Mouse (Mus musculus): ENCODE results near the gene Ift88. TPM values are rescaled to one million over a fixed set of nuclear protein-coding genes. Genes with fewer than 3 reads are reported as not detected.

Gene Ift88
- polyA plus RNA-seq, 1 experiment from 2014 or later = 8.6 TPM

DNA sequence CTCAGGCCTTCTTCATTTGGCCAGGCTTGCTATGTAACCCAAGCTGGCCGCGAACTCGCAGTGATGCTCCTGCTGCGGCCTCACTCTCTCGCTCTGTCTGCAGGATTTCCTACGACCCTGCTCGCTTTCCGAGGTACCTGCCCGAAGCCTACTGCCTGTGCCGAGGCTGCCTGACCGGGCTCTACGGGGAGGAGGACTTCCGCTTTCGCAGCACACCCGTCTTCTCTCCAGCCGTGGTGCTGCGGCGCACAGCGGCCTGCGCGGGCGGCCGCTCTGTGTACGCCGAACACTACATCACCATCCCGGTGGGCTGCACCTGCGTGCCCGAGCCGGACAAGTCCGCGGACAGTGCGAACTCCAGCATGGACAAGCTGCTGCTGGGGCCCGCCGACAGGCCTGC is 118.4 kb downstream of the Ift88 start:
- peak overlapping the region; percentile 57 for H3K4me2 ChIP-seq

DNA sequence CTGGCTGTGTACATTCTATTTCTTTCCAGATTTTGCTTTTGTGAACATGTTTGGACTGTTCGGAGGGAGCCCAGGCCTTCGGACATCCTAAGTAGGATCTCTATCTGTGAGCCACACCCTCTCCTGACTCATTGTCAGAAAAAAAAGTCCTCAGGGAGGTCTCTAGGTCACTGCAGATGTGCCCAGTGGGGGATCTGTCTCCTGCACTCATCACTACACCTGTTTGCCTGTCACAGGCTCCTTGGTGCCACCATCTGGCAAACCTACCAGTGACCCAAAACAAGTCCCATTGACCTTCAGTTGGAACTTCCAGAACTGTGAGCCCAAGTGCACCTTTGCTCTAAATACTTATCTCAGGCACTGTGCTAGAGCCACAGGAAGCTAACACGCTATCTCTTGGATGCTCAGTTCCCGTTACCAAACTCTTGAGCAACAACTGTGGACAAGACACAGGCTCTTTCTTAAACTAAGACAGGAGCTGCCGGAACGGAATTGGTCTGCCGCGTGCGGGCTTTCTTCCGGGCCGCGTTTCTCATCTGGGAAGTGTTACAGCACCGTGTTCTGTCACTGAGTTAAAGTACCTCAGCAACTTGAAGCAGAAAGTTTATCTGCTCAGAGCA is 119.7 kb downstream of the Ift88 start:
- peaks cover 6% of the 10 kb centered on the region; the same call in 1 of the 2 replicates for H3K27me3 ChIP-seq (ENCODE audit: control insufficient read depth, insufficient read depth, low read length)
- no peak for ATAC-seq (replicated peaks; ENCODE audit: insufficient number of reproducible peaks, low FRiP score, low TSS enrichment)
- no peaks in the 10 kb centered on the region for H3K9me3 ChIP-seq (replicated peaks; ENCODE audit: control insufficient read depth, low read length)
- no peaks in the 10 kb centered on the region for H3K4me1 ChIP-seq (ENCODE audit: control insufficient read depth, insufficient read depth, low read length)
- WGBS (ENCODE audit: insufficient replicate concordance) = 81% methylated on average over 13 of the region's 13 CpGs
- H3K9ac ChIP-seq (ENCODE audit: low read depth, low read length) = no peak overlapping the region
- no peak overlapping the region for H3K4me2 ChIP-seq
- no peak overlapping the region for H3K4me3 ChIP-seq (ENCODE audit: low read depth, low read length)
- no peak overlapping the region for H3K27ac ChIP-seq (ENCODE audit: low read depth, low read length)
- no peaks in the 10 kb centered on the region for H3K36me3 ChIP-seq (ENCODE audit: control insufficient read depth, insufficient read depth, low read length)

More for the DNA sequence above, 118.4 kb downstream of the Ift88 start:
- H3K27ac ChIP-seq (ENCODE audit: low read depth, low read length) = no peak overlapping the region
- H3K36me3 ChIP-seq (ENCODE audit: control insufficient read depth, insufficient read depth, low read length) = no peaks in the 10 kb centered on the region
- H3K4me1 ChIP-seq (ENCODE audit: control insufficient read depth, insufficient read depth, low read length) = peaks cover 6% of the 10 kb centered on the region
- no peak for ATAC-seq (replicated peaks; ENCODE audit: insufficient number of reproducible peaks, low FRiP score, low TSS enrichment)
- H3K4me3 ChIP-seq (ENCODE audit: low read depth, low read length) = peak overlapping the region; percentile 19; the same call in 1 of the 2 replicates
- H3K9ac ChIP-seq (ENCODE audit: low read depth, low read length) = 0 out of 2 replicates have a peak overlapping the region, but pooled peaks have one; percentile 44
- WGBS (ENCODE audit: insufficient replicate concordance) = 43% methylated on average over 34 of the region's 34 CpGs
- H3K27me3 ChIP-seq (ENCODE audit: control insufficient read depth, insufficient read depth, low read length) = peaks cover 6% of the 10 kb centered on the region; the same call in 1 of the 2 replicates
- no peaks in the 10 kb centered on the region for H3K9me3 ChIP-seq (replicated peaks; ENCODE audit: control insufficient read depth, low read length)

DNA sequence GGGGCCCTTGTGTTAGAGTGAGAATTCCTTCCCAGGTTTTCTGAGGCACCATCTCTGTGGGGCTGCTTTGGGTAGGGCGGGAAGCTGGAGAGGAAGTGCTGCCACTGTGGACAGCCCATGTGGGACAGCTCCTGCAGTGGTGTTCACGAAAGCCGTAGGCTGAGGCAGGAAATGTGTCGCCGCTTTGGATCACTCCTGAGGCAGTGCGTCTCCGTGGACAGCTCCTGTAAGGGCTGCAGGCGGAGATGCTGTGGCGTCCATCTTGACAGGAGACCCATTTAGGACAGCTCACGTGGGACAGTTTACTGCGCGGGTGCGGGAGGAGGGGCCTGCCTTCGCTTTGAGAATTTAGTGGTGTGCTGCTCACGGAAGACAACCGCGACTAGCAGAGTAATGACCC is 121.7 kb downstream of the Ift88 start:
- no peak for ATAC-seq (replicated peaks; ENCODE audit: insufficient number of reproducible peaks, low FRiP score, low TSS enrichment)
- Histone ChIP-seq H3K9ac (ENCODE audit: low read depth, low read length) (no peak overlapping the region), H3K4me3 (ENCODE audit: low read depth, low read length) (no peak overlapping the region), H3K27me3 (ENCODE audit: control insufficient read depth, insufficient read depth, low read length) (peaks cover 6% of the 10 kb centered on the region; the same call in 1 of the 2 replicates), H3K9me3 (replicated peaks; ENCODE audit: control insufficient read depth, low read length) (no peaks in the 10 kb centered on the region), H3K4me1 (ENCODE audit: control insufficient read depth, insufficient read depth, low read length) (no peaks in the 10 kb centered on the region), H3K4me2 (no peak overlapping the region), H3K36me3 (ENCODE audit: control insufficient read depth, insufficient read depth, low read length) (no peaks in the 10 kb centered on the region), H3K27ac (ENCODE audit: low read depth, low read length) (no peak overlapping the region)
- 76% methylated on average over 17 of the region's 17 CpGs for WGBS (ENCODE audit: insufficient replicate concordance)

DNA sequence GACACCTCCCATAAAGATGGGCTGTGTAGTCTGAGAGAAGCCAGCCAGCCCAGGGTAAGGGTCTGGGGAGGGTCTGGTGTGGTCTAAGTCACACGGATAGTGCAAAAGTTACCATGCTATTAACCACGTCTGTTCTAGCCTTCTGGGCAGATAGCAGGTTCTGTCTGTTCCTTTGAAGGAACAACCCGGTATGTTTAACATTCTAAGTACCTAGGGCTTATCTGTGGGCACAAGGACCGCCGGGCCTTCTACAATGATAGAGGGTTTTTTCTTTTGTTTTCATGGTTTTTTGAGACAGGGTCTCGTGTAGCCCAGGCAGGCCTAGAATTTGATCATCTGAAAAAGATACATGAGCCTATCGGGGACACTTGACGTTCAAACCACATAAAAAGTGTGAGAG is 122.3 kb downstream of the Ift88 start:
- H3K27me3 ChIP-seq (ENCODE audit: control insufficient read depth, insufficient read depth, low read length) = peaks cover 3% of the 10 kb centered on the region; the same call in 1 of the 2 replicates
- no peaks in the 10 kb centered on the region for H3K4me1 ChIP-seq (ENCODE audit: control insufficient read depth, insufficient read depth, low read length)
- no peak overlapping the region for H3K4me2 ChIP-seq
- no peaks in the 10 kb centered on the region for H3K36me3 ChIP-seq (ENCODE audit: control insufficient read depth, insufficient read depth, low read length)
- 75% methylated on average over 8 of the region's 8 CpGs for WGBS (ENCODE audit: insufficient replicate concordance)
- H3K9me3 ChIP-seq (replicated peaks; ENCODE audit: control insufficient read depth, low read length) = no peaks in the 10 kb centered on the region
- H3K9ac ChIP-seq (ENCODE audit: low read depth, low read length) = no peak overlapping the region
- H3K4me3 ChIP-seq (ENCODE audit: low read depth, low read length) = no peak overlapping the region
- H3K27ac ChIP-seq (ENCODE audit: low read depth, low read length) = no peak overlapping the region
- ATAC-seq (replicated peaks; ENCODE audit: insufficient number of reproducible peaks, low FRiP score, low TSS enrichment) = no peak

DNA sequence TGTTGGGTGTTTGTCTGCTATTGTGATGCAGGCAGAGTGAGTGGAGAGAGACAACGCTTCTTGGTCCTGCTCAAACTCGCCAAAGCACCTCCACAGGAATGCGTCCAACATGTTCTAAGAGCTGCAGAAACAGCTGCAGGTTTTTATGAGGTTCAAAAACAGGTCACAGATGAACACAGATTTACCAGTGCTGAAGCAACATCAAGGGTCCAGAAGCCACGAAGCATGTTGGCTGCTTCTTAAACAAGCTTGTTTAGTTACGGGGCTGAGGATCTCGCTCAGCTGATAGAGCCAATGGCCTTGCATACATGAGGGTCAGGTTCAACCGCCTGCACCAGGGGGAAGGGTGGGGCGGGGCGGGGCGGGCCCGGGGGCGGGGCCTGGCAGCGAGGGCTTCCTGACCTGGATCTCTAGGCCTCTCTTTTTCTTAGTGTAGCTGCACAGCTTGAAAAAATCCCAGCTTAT is 122.7 kb downstream of the Ift88 start:
- H3K27ac ChIP-seq (ENCODE audit: low read depth, low read length) = no peak overlapping the region

DNA sequence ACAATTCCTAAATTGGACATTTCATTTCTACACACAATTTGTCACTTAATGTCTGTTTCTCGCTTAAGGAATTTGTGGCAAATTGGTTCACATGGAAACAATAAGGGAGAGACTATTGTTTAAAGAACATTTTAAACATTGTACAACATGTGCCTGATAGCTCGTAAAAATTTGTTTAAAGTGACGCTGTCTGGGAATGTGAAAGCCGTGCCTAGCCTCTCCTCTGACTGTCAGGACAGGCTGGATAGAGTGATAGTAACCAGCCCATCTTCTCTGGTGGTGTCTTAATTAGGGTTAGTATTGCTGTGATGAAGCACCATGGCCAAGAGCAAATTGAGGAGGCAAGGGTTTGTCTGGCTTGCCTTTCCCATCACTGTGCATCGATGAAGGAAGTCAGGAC is 123.2 kb downstream of the Ift88 start:
- H3K9me3 ChIP-seq (replicated peaks; ENCODE audit: control insufficient read depth, low read length) = no peaks in the 10 kb centered on the region
- ATAC-seq (replicated peaks; ENCODE audit: insufficient number of reproducible peaks, low FRiP score, low TSS enrichment) = no peak
- 73% methylated on average over 5 of the region's 5 CpGs for WGBS (ENCODE audit: insufficient replicate concordance)

More for the DNA sequence above, 122.7 kb downstream of the Ift88 start:
- 22% methylated on average over 13 of the region's 13 CpGs for WGBS (ENCODE audit: insufficient replicate concordance)
- Histone ChIP-seq H3K27me3 (ENCODE audit: control insufficient read depth, insufficient read depth, low read length) (peaks cover 3% of the 10 kb centered on the region; the same call in 1 of the 2 replicates), H3K4me2 (no peak overlapping the region), H3K9ac (ENCODE audit: low read depth, low read length) (no peak overlapping the region), H3K4me1 (ENCODE audit: control insufficient read depth, insufficient read depth, low read length) (no peaks in the 10 kb centered on the region), H3K36me3 (ENCODE audit: control insufficient read depth, insufficient read depth, low read length) (no peaks in the 10 kb centered on the region), H3K9me3 (replicated peaks; ENCODE audit: control insufficient read depth, low read length) (no peaks in the 10 kb centered on the region), H3K4me3 (ENCODE audit: low read depth, low read length) (no peak overlapping the region)
- ATAC-seq (replicated peaks; ENCODE audit: insufficient number of reproducible peaks, low FRiP score, low TSS enrichment) = no peak

DNA sequence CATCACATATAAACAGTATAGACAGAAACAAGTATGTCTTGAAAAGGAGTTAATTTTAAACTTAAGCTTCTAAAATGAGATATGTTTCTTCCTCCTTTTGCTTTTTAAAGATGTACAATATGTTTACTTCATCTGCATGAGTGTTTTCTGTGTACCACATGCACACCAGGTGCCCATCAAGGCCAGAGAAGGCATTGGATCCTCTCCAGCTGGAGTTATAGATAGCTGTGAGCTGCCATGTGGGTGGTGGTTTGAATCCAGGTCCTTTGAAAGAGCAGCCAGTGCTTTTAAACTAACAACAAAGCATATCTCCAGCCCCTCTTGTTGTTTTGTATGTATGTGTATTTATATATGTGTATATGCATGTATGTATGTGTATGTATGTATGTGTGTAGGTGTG is 129.1 kb downstream of the Ift88 start:
- Histone ChIP-seq H3K27me3 (ENCODE audit: control insufficient read depth, insufficient read depth, low read length) (no peaks in the 10 kb centered on the region), H3K9ac (ENCODE audit: low read depth, low read length) (no peak overlapping the region), H3K27ac (ENCODE audit: low read depth, low read length) (no peak overlapping the region), H3K4me1 (ENCODE audit: control insufficient read depth, insufficient read depth, low read length) (no peaks in the 10 kb centered on the region), H3K36me3 (ENCODE audit: control insufficient read depth, insufficient read depth, low read length) (no peaks in the 10 kb centered on the region), H3K4me3 (ENCODE audit: low read depth, low read length) (no peak overlapping the region), H3K4me2 (no peak overlapping the region), H3K9me3 (replicated peaks; ENCODE audit: control insufficient read depth, low read length) (no peaks in the 10 kb centered on the region)
- ATAC-seq (replicated peaks; ENCODE audit: insufficient number of reproducible peaks, low FRiP score, low TSS enrichment) = no peak

More for the DNA sequence above, 123.2 kb downstream of the Ift88 start:
- Histone ChIP-seq H3K9ac (ENCODE audit: low read depth, low read length) (no peak overlapping the region), H3K36me3 (ENCODE audit: control insufficient read depth, insufficient read depth, low read length) (no peaks in the 10 kb centered on the region), H3K27ac (ENCODE audit: low read depth, low read length) (no peak overlapping the region), H3K4me3 (ENCODE audit: low read depth, low read length) (no peak overlapping the region), H3K27me3 (ENCODE audit: control insufficient read depth, insufficient read depth, low read length) (peaks cover 2% of the 10 kb centered on the region; the same call in 1 of the 2 replicates), H3K4me2 (no peak overlapping the region), H3K4me1 (ENCODE audit: control insufficient read depth, insufficient read depth, low read length) (no peaks in the 10 kb centered on the region)

DNA sequence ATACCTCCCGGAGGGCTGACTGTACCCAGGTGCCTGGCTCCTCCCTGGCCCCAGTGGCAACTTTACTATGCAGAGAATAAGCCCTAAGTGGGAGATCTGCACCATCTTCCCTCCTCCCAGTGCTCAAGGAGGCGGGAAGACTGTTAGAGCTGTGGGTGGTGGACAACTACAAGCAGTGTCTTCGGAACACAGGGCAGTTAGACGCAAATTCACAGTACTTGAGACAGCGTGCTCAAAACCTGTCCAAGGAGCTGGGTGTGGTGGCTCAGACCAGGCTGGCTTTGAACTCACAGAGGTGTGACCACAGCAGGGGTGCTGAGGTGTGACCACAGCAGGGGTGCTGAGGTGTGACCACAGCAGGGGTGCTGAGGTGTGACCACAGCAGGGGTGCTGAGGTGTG is 130.6 kb downstream of the Ift88 start:
- no peak for ATAC-seq (replicated peaks; ENCODE audit: insufficient number of reproducible peaks, low FRiP score, low TSS enrichment)
- H3K27ac ChIP-seq (ENCODE audit: low read depth, low read length) = no peak overlapping the region
- no peaks in the 10 kb centered on the region for H3K27me3 ChIP-seq (ENCODE audit: control insufficient read depth, insufficient read depth, low read length)
- H3K9me3 ChIP-seq (replicated peaks; ENCODE audit: control insufficient read depth, low read length) = no peaks in the 10 kb centered on the region
- 85% methylated on average over 5 of the region's 5 CpGs for WGBS (ENCODE audit: insufficient replicate concordance)
- H3K9ac ChIP-seq (ENCODE audit: low read depth, low read length) = no peak overlapping the region
- no peaks in the 10 kb centered on the region for H3K36me3 ChIP-seq (ENCODE audit: control insufficient read depth, insufficient read depth, low read length)
- no peak overlapping the region for H3K4me2 ChIP-seq
- H3K4me1 ChIP-seq (ENCODE audit: control insufficient read depth, insufficient read depth, low read length) = no peaks in the 10 kb centered on the region
- no peak overlapping the region for H3K4me3 ChIP-seq (ENCODE audit: low read depth, low read length)

DNA sequence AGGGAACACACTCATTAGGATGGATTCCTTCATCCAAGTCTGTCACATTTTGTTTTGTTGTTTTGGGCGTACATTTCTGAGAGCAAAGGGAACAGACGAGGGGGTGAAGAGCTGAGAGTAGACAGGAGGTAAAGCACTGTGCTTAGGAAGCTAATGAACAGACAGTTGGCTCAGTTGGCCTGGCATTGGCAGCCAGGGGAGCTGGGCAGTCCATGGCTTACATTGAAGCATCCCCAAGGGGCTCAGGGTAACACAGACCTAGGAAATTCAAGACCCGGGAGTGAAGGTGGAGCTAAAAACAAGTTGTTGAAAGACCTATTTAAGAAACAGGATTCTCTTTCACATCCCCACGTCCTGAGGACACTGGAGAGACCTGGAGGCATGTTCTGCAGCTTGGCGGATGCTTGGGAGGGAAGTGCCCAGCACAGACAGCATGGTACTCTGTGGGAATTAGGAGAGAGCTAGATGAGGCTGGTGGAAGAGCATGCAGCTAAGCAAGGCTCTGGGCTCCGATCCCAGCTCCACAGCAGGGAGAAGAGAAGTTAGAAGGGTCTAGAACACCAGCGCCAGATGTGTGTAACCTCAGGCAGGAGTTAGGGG is 131.7 kb downstream of the Ift88 start:
- H3K9ac ChIP-seq (ENCODE audit: low read depth, low read length) = no peak overlapping the region
- H3K27ac ChIP-seq (ENCODE audit: low read depth, low read length) = no peak overlapping the region
- H3K36me3 ChIP-seq (ENCODE audit: control insufficient read depth, insufficient read depth, low read length) = no peaks in the 10 kb centered on the region
- no peak for ATAC-seq (replicated peaks; ENCODE audit: insufficient number of reproducible peaks, low FRiP score, low TSS enrichment)
- no peaks in the 10 kb centered on the region for H3K9me3 ChIP-seq (replicated peaks; ENCODE audit: control insufficient read depth, low read length)
- H3K4me2 ChIP-seq = no peak overlapping the region
- H3K27me3 ChIP-seq (ENCODE audit: control insufficient read depth, insufficient read depth, low read length) = no peaks in the 10 kb centered on the region
- 82% methylated on average over 7 of the region's 7 CpGs for whole genome bisulfite sequencing (ENCODE audit: insufficient replicate concordance)
- no peak overlapping the region for H3K4me3 ChIP-seq (ENCODE audit: low read depth, low read length)
- H3K4me1 ChIP-seq (ENCODE audit: control insufficient read depth, insufficient read depth, low read length) = no peaks in the 10 kb centered on the region

Data from heart, embryonic 11.5 days (tissue).